Mouse (Mus musculus) limb, embryonic 12.5 days (tissue): ENCODE data around the gene Arrdc5. TPM values are rescaled to one million over a fixed set of nuclear protein-coding genes. Genes with fewer than 3 reads are reported as not detected.
A peak's percentile ranks its signal among the peaks of the same experiment; 100 is the strongest.

Source experiments
- ATAC-seq: fragments of 200-750 bp; cut with Nextera tagmentation; 2 replicates; pipeline ENCODE4 v1.8.0; 2017; ENCODE audit warnings: low read depth, moderate TSS enrichment; ENCODE audit not compliant: insufficient number of reproducible peaks, insufficient read depth, low FRiP score, low TSS enrichment
- H3K27ac ChIP-seq: fragments of 300-500 bp; sonication (generic); 2 replicates; pipeline ENCODE4 v1.5.1; 2016; ENCODE audit warnings: mild to moderate bottlenecking, moderate library complexity
- H3K27me3 ChIP-seq: fragments of 300-500 bp; sonication (generic); 2 replicates; pipeline ENCODE4 v1.6.1; 2016; ENCODE audit warnings: mild to moderate bottlenecking, moderate library complexity
- H3K36me3 ChIP-seq: fragments of 300-500 bp; sonication (generic); 2 replicates; pipeline ENCODE4 v1.6.1; 2016; ENCODE audit warnings: mild to moderate bottlenecking, moderate library complexity
- H3K4me1 ChIP-seq: fragments of 300-500 bp; sonication (generic); replicated peaks from 2 replicates; pipeline ENCODE4 v1.6.1; 2016
- H3K4me2 ChIP-seq: fragments of 300-500 bp; sonication (generic); 2 replicates; pipeline ENCODE4 v1.6.1; 2016; ENCODE audit warnings: mild to moderate bottlenecking, moderate library complexity
- H3K4me3 ChIP-seq: fragments of 300-500 bp; sonication (generic); replicated peaks from 2 replicates; pipeline ENCODE4 v1.5.1; 2016; ENCODE audit warnings: mild to moderate bottlenecking
- H3K9ac ChIP-seq: fragments of 300-500 bp; sonication (generic); replicated peaks from 2 replicates; pipeline ENCODE4 v1.6.1; 2016; ENCODE audit warnings: mild to moderate bottlenecking, moderate library complexity
- H3K9me3 ChIP-seq: fragments of 300-500 bp; sonication (generic); 2 replicates; pipeline ENCODE4 v1.6.1; 2016; ENCODE audit warnings: mild to moderate bottlenecking, moderate library complexity
- WGBS: fragments of 180-500 bp; shearing (Covaris S2); methylation state at CpG from one replicate; pipeline ENCODE4 v1.1.7; 2016; 5-methylcytosine and 5-hydroxymethylcytosine counted together
- polyA plus RNA-seq: library from polyadenylated mRNA; unstranded; fragments of >200 nt; fragmentation: Nextera tagmentation; extraction: Ambion mirVana; gene quantifications from 2 replicates; pipeline ENCODE4 v1.2.1, GENCODE M21; 2016

Arrdc5 gene
- polyA plus RNA-seq, 1 experiment from 2014 or later, result not detected

DNA sequence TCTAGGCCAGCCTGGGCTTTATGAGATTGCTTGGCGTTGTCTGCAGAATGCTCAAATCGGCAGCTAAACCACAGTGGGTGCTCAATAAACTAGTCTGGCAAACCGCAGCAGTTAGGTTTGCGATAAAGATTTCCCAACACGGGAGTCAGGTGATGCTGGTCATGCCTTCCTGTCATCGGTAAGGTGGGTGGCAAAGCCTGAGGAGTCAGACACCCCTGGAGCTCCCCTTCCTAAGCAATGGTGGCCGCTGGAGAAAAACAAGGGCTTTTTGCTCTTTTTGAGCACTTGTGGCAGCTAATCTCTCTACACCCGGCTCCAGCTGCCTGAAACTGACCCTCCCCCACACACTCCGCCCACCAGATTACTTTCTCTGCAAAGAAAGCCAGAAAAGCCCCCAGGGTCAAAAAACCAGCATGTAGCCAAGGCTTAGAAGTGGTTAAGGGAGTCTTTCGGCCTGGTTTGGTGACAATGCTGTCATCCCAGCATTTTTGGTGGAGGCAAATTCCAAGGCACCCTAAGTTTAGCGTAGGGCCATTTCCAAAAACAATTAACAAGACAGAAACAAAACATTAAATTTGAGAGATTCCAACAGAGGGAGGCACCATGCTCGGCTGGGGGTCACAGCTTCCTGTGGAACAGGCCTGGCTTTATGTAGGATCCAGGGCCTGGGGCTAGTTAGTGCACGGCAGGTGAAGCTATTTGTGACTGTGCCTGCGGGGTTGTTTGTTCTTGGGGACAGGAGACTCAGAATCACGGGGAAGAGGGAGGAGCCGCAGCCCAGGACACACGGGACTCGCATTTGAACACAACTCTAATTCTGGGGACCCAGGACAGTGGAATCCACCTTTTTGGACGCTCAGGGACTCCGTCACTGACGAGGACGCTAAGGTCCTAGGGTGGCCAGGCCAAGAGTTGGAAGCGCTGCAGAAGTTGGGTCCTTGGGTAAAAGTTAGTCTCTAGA is 10.4 kb downstream of the Arrdc5 start:
- peak overlapping the region; percentile 55 for H3K4me3 ChIP-seq
- peak; percentile 3; the same call in 1 of the 2 replicates for ATAC-seq
- peaks cover 24% of the 10 kb centered on the region for H3K36me3 ChIP-seq
- peak overlapping the region; percentile 73 for H3K4me2 ChIP-seq
- H3K4me1 ChIP-seq, result peaks cover 48% of the 10 kb centered on the region
- H3K9ac ChIP-seq, result peak overlapping the region; percentile 68
- H3K9me3 ChIP-seq, result no peaks in the 10 kb centered on the region
- no peaks in the 10 kb centered on the region for H3K27me3 ChIP-seq
- 2% methylated on average over 23 of the region's 23 CpGs for WGBS
- H3K27ac ChIP-seq, result peak overlapping the region; percentile 96

DNA sequence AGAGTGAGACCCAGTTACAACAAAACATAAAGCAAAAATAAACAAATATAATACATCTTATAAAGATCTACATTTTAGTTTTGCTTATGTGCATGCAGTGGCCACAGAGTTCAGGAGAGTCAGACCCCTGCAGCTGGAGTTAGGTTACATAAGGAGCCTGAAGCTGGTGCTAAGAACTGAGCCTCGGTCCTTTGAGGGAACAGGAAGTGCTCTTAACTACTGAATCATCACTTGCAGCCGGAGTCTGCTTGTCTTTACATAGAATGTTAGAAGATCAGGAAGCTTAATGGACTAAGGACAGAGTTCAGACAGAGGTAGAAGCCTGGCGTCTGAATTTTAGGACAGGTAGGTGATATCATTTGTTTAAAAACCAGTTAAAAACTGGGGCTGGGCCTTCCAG is 11.2 kb downstream of the Arrdc5 start:
- H3K9ac ChIP-seq, result peak overlapping the region; percentile 68; the same call in 1 of the 2 replicates
- no peaks in the 10 kb centered on the region for H3K27me3 ChIP-seq
- H3K4me2 ChIP-seq, result peak overlapping the region; percentile 73
- H3K36me3 ChIP-seq, result peaks cover 32% of the 10 kb centered on the region
- H3K9me3 ChIP-seq, result no peaks in the 10 kb centered on the region
- H3K4me3 ChIP-seq, result peak overlapping the region; percentile 55
- peaks cover 48% of the 10 kb centered on the region for H3K4me1 ChIP-seq
- 29% methylated on average over 3 of the region's 3 CpGs for WGBS
- no peak for ATAC-seq
- H3K27ac ChIP-seq, result peak overlapping the region; percentile 96

DNA sequence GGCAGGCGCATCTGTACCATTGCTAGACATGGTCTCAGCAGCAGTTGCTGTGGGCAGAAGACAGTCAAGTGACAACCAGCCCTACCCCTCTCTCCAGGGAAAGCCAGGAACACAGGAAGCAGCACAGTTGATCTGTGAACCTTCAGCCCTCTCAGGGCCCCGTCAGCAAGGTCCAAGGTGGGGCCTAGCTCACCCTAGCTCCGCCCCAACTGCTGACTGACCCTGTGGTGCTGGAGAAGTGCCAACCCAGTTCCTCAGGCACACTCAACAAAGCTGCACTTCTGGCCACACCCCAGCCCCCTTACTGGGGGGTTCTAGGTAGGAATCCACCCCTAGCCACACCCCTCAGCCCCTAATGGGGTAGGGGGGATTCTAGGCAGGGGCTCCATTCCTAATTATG is 12.3 kb downstream of the Arrdc5 start:
- peak overlapping the region; percentile 40; the same call in 1 of the 2 replicates for H3K9ac ChIP-seq
- H3K36me3 ChIP-seq, result peaks cover 41% of the 10 kb centered on the region
- H3K4me3 ChIP-seq, result no peak overlapping the region
- peaks cover 48% of the 10 kb centered on the region for H3K4me1 ChIP-seq
- no peaks in the 10 kb centered on the region for H3K9me3 ChIP-seq
- H3K27ac ChIP-seq, result peak overlapping the region; percentile 96
- 54% methylated on average over 3 of the region's 3 CpGs for WGBS
- no peaks in the 10 kb centered on the region for H3K27me3 ChIP-seq
- no peak for ATAC-seq
- peak overlapping the region; percentile 73 for H3K4me2 ChIP-seq

DNA sequence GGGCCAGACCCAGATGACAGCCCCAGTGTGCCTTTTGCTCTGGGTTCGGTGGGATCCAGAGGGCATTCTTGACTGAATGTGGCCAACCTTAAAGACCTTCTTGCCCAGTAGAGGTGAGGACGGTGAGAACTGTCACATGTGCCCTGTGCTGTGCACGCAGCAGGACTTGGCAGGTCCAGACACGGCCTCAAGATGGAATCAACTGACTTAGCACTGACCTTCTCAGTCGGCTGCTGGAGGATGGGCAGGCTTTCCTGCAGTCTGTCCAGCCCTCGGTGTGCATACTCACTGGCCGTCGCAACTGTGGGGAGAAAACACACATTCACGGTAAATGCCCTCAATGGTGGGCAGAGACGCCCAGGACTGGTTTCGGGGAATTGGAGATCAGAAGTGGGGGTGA is 14.1 kb downstream of the Arrdc5 start:
- no peak overlapping the region for H3K9ac ChIP-seq
- peaks cover 31% of the 10 kb centered on the region for H3K4me1 ChIP-seq
- no peak overlapping the region for H3K4me2 ChIP-seq
- H3K9me3 ChIP-seq, result no peaks in the 10 kb centered on the region
- no peak for ATAC-seq
- H3K27ac ChIP-seq, result no peak overlapping the region
- no peak overlapping the region for H3K4me3 ChIP-seq
- 91% methylated on average over 11 of the region's 11 CpGs for WGBS
- peaks cover 59% of the 10 kb centered on the region for H3K36me3 ChIP-seq
- H3K27me3 ChIP-seq, result no peaks in the 10 kb centered on the region

DNA sequence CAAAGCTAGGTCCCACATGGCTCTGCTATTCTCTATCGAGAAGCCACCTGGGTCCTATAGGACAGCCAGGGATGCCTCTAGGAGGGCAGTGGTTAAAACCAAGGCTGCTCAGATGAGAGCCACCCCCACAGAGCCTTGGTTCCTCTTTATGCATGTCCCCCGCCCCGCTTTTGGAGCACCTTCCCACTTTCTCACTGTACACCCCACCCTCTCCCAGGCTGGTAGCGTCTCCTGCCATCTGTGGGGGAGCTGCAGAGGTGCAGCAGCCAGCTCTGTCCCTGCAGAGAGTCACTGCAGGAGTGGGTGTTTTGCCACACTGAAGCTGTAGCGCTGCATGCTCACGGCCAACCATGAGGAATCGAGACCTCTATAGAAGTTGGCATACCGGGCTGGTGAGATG is 16.8 kb downstream of the Arrdc5 start:
- Histone ChIP-seq H3K9ac (no peak overlapping the region), H3K4me2 (no peak overlapping the region), H3K36me3 (peaks cover 79% of the 10 kb centered on the region), H3K9me3 (no peaks in the 10 kb centered on the region), H3K27me3 (no peaks in the 10 kb centered on the region), H3K4me3 (no peak overlapping the region), H3K27ac (no peak overlapping the region), H3K4me1 (peaks cover 9% of the 10 kb centered on the region)
- ATAC-seq, result no peak
- 93% methylated on average over 8 of the region's 8 CpGs for WGBS

DNA sequence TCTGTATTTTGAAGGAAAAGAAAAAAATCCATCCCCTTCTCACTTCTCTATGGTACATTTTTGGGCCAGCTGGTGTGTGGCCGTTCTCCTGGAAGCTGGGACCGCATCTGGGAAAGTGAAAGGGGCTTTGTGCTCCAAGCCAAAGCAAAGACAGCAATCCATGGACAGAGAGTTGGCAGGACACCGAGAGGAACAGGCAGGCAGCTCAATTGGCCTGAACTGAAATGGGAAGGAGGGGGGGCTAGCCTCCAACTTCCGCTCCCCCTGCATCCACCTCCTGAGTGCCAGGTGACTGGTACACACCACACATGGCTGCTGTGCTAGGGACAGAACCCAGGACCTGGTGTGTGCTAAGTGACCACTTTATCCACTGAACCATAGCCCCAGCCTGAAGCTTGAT is 17.3 kb downstream of the Arrdc5 start:
- Histone ChIP-seq H3K4me1 (peaks cover 4% of the 10 kb centered on the region), H3K4me3 (no peak overlapping the region), H3K36me3 (peaks cover 80% of the 10 kb centered on the region), H3K27ac (no peak overlapping the region), H3K9me3 (no peaks in the 10 kb centered on the region), H3K27me3 (no peaks in the 10 kb centered on the region), H3K4me2 (no peak overlapping the region), H3K9ac (no peak overlapping the region)
- 84% methylated on average over 4 of the region's 4 CpGs for WGBS
- ATAC-seq, result no peak

DNA sequence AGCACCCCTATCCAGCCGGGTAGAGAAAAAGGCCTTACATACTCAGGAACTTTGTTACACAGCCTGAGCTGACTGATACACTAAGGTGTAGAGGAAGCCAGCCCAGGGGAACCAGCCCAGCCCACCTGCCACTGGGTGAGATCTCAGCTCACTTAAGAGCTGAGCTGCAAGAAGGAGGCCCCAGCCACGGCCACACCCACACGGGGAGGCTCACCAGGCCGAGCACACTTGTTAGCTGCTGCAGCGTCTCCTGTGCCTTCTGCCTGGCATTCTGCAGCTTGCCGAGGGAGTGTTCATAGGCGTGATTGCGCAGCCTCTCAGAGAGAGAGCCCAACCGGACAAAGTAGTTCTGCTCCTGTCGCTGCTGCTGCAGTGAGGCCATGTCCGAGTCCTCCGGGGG is 18.9 kb downstream of the Arrdc5 start:
- no peaks in the 10 kb centered on the region for H3K9me3 ChIP-seq
- peaks cover 71% of the 10 kb centered on the region for H3K36me3 ChIP-seq
- H3K27ac ChIP-seq, result no peak overlapping the region
- peaks cover 10% of the 10 kb centered on the region for H3K4me1 ChIP-seq
- 84% methylated on average over 12 of the region's 12 CpGs for WGBS
- no peak overlapping the region for H3K4me2 ChIP-seq
- H3K27me3 ChIP-seq, result no peaks in the 10 kb centered on the region
- no peak for ATAC-seq
- no peak overlapping the region for H3K4me3 ChIP-seq
- no peak overlapping the region for H3K9ac ChIP-seq

DNA sequence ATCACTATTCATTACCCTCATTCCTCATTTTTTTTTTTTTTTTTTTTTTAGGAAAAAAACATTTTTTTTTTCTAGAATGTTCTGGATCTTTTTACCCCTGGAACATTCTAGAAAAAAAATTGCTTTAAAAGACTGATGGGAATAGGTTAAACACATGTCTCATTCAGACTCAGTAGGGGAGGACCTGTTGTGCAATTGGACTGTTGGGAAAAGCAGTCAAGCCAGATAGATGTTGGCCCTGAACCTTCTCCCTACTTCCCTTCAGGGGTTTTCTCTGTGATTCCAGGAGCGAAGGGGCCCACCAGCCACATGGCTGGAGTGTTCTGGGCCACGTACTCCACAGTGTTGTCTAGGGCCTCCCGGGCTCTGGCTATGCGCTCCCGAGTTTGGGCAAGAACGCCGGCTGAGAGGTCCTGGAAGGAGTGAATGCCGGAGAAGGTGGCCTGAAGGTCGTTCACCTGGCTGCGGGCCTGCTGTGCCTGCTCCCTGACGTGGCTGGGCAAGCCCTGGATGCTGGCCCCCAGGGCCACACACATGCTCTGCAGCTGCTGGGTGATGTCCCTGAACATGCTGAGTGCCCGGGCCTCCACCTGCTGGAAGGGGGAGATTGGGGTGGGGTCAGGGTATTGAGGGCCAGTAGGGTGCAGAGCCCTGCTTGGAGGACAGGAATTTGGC is 20.5 kb downstream of the Arrdc5 start:
- no peak for ATAC-seq
- Histone ChIP-seq H3K27ac (no peak overlapping the region), H3K9ac (no peak overlapping the region), H3K27me3 (no peaks in the 10 kb centered on the region), H3K4me3 (no peak overlapping the region), H3K9me3 (no peaks in the 10 kb centered on the region), H3K36me3 (peaks cover 55% of the 10 kb centered on the region), H3K4me2 (no peak overlapping the region), H3K4me1 (peaks cover 13% of the 10 kb centered on the region)
- 83% methylated on average over 12 of the region's 12 CpGs for WGBS

DNA sequence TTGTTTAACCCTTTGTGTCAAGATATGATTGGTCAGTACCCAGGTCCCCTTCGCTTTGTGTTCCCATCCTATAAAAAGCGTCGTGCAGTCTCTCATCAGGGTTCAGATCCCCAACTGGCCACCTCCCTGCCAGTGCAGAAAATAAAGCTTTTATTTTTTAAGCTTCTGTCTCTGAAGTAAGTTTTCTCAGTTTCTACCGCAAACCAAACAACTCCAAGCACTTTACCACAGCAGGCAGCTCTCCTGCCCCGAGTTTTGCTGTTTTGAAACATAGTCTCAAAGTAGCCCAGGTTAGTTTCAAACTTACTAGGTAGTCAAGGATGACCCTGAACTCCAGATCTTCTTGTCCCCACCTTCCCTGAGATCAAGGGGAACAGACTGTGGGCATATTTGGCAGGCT is 21.7 kb downstream of the Arrdc5 start:
- H3K36me3 ChIP-seq, result peaks cover 55% of the 10 kb centered on the region
- H3K4me3 ChIP-seq, result no peak overlapping the region
- no peak overlapping the region for H3K4me2 ChIP-seq
- peaks cover 13% of the 10 kb centered on the region for H3K4me1 ChIP-seq
- no peaks in the 10 kb centered on the region for H3K27me3 ChIP-seq
- WGBS, result 91% methylated on average over 5 of the region's 5 CpGs
- no peak for ATAC-seq
- no peak overlapping the region for H3K27ac ChIP-seq
- H3K9ac ChIP-seq, result no peak overlapping the region
- H3K9me3 ChIP-seq, result no peaks in the 10 kb centered on the region

DNA sequence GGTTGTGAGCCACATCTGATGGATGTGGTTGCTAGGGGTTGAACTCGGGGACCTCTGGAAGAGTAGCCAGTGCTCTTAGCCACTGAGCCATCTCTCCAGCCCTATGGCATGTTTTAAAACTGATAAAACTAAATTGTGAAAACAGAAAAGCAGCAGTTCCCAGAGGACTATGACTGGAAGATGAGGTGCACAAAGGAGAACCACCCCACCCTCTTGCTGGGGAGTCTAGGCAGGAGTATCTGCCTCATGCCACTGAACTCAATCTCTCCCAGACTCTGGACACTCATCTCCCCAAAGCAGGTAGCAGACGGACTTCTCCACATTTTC is 22.6 kb downstream of the Arrdc5 start:
- peak overlapping the region; percentile 75 for H3K4me2 ChIP-seq
- ATAC-seq, result no peak
- H3K4me3 ChIP-seq, result no peak overlapping the region; the same call in 1 of the 2 replicates
- WGBS, result 41% methylated on average over 2 of the region's 2 CpGs
- H3K27me3 ChIP-seq, result no peaks in the 10 kb centered on the region
- H3K36me3 ChIP-seq, result peaks cover 52% of the 10 kb centered on the region
- H3K4me1 ChIP-seq, result peaks cover 13% of the 10 kb centered on the region
- H3K9me3 ChIP-seq, result no peaks in the 10 kb centered on the region
- H3K27ac ChIP-seq, result peak overlapping the region; percentile 90
- no peak overlapping the region for H3K9ac ChIP-seq
